Mouse (Mus musculus): ENCODE measurements around the gene Osr1.

Gene Osr1

DNA sequence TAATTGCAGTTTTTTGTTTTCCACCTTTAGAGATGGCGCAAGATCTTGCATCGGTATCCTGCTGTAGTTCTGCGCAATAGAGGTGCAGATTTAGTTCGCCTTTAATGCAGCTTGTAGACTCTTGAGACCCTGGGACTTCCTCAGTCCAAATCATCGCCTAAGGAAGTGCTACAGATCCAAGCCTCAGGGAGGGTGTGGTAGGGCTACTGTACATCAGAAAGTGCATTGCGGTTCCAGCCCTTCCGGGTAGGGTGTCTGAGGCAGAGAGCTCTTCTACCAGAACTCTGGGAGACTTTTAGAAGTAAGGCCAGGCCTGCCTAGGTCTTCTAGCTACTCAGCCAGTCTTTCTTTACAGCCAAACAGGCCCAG is 15.2 kb downstream of the Osr1 start:
- no peak for DNase-seq (ENCODE audit: extremely low read depth, low read depth)

DNA sequence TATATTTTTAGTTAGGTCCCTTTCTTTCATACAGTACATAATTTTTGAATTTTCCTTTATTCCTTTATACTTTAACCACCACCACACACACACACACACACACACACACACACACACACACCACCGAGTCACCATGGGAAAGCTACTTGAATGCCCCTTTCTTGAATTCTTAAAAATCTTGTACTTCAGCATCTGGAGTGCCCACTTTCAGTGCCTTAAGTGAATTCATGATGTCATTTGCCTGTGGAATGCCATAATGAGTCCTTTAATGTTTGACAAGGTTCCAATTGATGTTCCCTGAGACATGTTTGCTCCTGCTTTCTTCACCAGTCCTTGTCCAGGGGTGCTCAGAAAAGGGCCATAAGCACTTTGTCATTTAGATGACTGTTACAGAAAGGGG is 17.8 kb downstream of the Osr1 start:
- DNase-seq (ENCODE audit: extremely low read depth, low read depth): no peak

DNA sequence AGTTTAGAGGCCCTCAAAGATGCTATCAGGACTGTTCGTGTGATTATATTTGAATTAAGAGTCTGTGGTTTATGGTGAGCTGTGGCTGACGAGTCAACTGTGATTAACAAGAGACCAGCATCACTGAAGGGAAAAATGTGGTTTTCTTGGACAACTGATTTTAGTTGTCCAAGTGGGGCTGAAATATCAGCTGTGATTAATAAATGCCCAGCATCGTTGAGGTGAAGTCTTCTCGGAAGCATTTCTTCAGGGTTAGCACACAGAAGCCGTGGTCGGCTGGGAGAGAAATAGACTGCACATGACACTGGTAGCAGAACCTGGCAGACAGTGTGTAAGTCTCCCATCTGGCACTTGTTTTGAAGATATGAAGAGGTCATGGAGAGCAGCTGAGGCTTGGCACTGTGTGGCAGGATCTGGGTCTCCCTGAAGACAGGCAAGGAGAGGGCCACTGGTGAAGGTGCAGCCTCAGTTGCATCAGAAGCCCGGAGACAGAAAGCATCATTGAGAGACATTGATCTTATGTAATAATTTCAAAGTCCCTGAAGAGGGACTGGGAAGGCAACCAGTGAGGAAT is 19.7 kb downstream of the Osr1 start:
- DNase-seq (ENCODE audit: extremely low read depth, low read depth): no peak

DNA sequence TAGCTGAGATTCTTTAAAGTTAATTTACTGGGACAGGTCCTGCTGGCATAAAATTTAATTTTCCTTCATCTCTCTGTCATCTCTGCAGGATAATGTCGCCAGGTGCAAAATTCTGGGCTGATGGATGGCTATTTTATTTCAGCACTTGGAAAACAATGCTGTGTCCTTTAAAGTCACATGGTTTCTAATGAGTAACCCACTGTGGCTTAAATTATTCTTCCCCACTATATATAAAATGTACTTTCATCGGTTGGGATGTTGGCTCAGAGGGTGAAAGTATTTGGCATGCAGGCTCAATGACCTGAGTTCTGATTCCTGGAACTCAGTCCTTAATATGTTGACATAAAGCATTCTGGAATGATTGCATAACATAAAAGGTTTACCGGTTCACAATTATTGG is 21.2 kb downstream of the Osr1 start:
- no peak for DNase-seq (ENCODE audit: extremely low read depth, low read depth)

DNA sequence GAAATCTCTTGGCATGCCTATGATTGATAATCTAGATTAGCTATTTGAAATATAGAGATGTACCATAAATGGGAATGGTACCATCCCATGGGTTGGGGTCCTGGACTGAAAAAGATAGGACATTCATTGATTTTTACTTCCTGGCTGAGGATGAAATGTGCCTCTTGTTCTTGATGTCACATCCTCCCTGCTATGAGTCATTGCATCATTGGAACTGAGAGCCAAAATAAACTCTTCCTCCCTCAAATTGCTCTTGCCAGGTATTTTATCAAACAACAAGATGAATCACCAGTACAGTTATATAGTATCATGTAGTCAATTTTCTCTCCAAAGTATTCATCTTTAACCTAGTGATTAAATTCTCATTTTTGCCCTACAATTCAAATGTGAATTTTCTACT is 28.3 kb downstream of the Osr1 start:
- DNase-seq (ENCODE audit: extremely low read depth, low read depth): no peak
